Comparison of ENCODE assay signal across 8 mouse cellular contexts in the genomic region with DNA sequence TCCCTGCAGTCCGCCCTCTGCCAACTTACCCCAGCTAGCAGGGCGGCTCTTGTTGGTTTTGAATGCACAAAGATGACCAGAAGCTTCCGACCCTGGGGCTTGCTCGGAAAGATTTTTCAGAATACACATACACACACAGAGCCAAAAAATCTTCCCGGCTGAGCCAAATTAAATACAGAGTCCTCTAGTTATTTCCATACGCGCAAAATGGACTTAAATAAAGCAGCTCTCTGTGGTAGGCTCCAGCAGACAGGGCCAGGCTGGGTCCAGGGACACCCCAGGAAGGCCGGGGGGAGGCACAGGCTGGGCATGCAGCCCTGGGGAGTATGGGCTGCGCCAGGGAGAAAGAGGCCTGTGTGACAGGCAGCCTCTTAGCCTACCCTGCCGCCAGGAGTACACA.
DNase-seq lines count a peak whose midpoint lies in the region; ATAC-seq lines count a peak whose summit lies in the region.

No protein-coding gene starts in this region.

- H3K4me1 ChIP-seq in heart, embryonic 13.5 days = peaks cover 100% of the 10 kb centered on the region
- peaks cover 95% of the 10 kb centered on the region for H3K4me1 ChIP-seq in limb, embryonic 13.5 days
- H3K4me1 ChIP-seq in stomach, embryonic 14.5 days (ENCODE audit: control insufficient read depth, insufficient read depth, low read length) = peaks cover 39% of the 10 kb centered on the region

- intact Hi-C loops in gastrocnemius, postnatal 14 days (cut with DNase I; ENCODE audit: low total_unique reads) = no loop called here

- peak overlapping the region; percentile 64 for H3K9ac ChIP-seq in heart, embryonic 13.5 days
- H3K9ac ChIP-seq in limb, embryonic 13.5 days = no peak overlapping the region
- no peak overlapping the region for H3K9ac ChIP-seq in stomach, embryonic 14.5 days (replicated peaks; ENCODE audit: low read depth, low read length)

- ATAC-seq in heart, embryonic 13.5 days (ENCODE audit: extremely low read depth, insufficient number of reproducible peaks, low FRiP score, low TSS enrichment) = peak; percentile 18; the same call in 1 of the 2 replicates
- 0 out of 2 replicates have a peak, but pooled peaks have one; percentile 29 for ATAC-seq in limb, embryonic 13.5 days (ENCODE audit: low FRiP score, low read depth)
- no peak for ATAC-seq in stomach, embryonic 14.5 days (ENCODE audit: insufficient number of reproducible peaks, insufficient read depth, low FRiP score, low read depth)

- DNase-seq in gastrocnemius, postnatal 14 days = peak; percentile 44
- DNase-seq in gastrocnemius, postnatal 10 days = no peak
- peak; percentile 42 to 69 for DNase-seq in cerebellum, postnatal 10 days
- no peak for DNase-seq in urinary bladder, postnatal 14 days (ENCODE audit: low spot score)
- DNase-seq in kidney, postnatal 25 days = no peak

- H3K27ac ChIP-seq in heart, embryonic 13.5 days (replicated peaks) = peak overlapping the region; percentile 97
- peak overlapping the region; percentile 84 for H3K27ac ChIP-seq in limb, embryonic 13.5 days
- peak overlapping the region; percentile 7; the same call in 1 of the 2 replicates for H3K27ac ChIP-seq in stomach, embryonic 14.5 days (ENCODE audit: low read length)

- H3K4me3 ChIP-seq in heart, embryonic 13.5 days = no peak overlapping the region
- no peak overlapping the region for H3K4me3 ChIP-seq in limb, embryonic 13.5 days
- no peak overlapping the region for H3K4me3 ChIP-seq in stomach, embryonic 14.5 days (ENCODE audit: low read depth, low read length)

- H3K9me3 ChIP-seq in heart, embryonic 13.5 days = no peaks in the 10 kb centered on the region
- no peaks in the 10 kb centered on the region for H3K9me3 ChIP-seq in limb, embryonic 13.5 days
- no peaks in the 10 kb centered on the region for H3K9me3 ChIP-seq in stomach, embryonic 14.5 days (ENCODE audit: control insufficient read depth, low read depth, low read length)

- no peaks in the 10 kb centered on the region for H3K27me3 ChIP-seq in heart, embryonic 13.5 days (replicated peaks)
- H3K27me3 ChIP-seq in limb, embryonic 13.5 days = no peaks in the 10 kb centered on the region
- no peaks in the 10 kb centered on the region for H3K27me3 ChIP-seq in stomach, embryonic 14.5 days (ENCODE audit: control insufficient read depth, insufficient read depth, low read length)

- H3K4me2 ChIP-seq in heart, embryonic 13.5 days = 0 out of 2 replicates have a peak overlapping the region, but pooled peaks have one; percentile 5
- H3K4me2 ChIP-seq in limb, embryonic 13.5 days (replicated peaks) = peak overlapping the region; percentile 2; the same call in 1 of the 2 replicates
- no peak overlapping the region for H3K4me2 ChIP-seq in stomach, embryonic 14.5 days (replicated peaks; ENCODE audit: low read depth, low read length)

- no peaks in the 10 kb centered on the region for H3K36me3 ChIP-seq in heart, embryonic 13.5 days
- H3K36me3 ChIP-seq in limb, embryonic 13.5 days = no peaks in the 10 kb centered on the region
- H3K36me3 ChIP-seq in stomach, embryonic 14.5 days (ENCODE audit: control insufficient read depth, insufficient read depth, low read length) = no peaks in the 10 kb centered on the region

- 59% methylated on average over 10 of the region's 10 CpGs for WGBS in heart, embryonic 13.5 days
- WGBS in limb, embryonic 13.5 days = 59% methylated on average over 10 of the region's 10 CpGs
- WGBS in stomach, embryonic 14.5 days = 81% methylated on average over 10 of the region's 10 CpGs

Comparison
In these comparisons a context has a peak if more than half of its experiments do, and no peak if none do; other contexts are left out.
1. DNase-seq: peak in gastrocnemius, postnatal 14 days (single experiment) and cerebellum, postnatal 10 days (2 of 2); none in gastrocnemius, postnatal 10 days (single experiment), urinary bladder, postnatal 14 days (single experiment) and kidney, postnatal 25 days (0 of 2).
2. H3K27ac ChIP-seq: peak in every context shown above with its lines; median percentile 97 in heart, embryonic 13.5 days; 84 in limb, embryonic 13.5 days; 7 in stomach, embryonic 14.5 days.